Mouse (Mus musculus): ENCODE data around the gene Erf.

Erf gene

GRCm38 (mm10) chr7:25237249-25238014, 13.1 kb downstream of the Erf start, which contains the start of gene Gsk3a:
Gene Gsk3a, minus strand, starts transcription at chr7:25237851.
- DNase-seq, result peak; percentile 98 to 99

DNA sequence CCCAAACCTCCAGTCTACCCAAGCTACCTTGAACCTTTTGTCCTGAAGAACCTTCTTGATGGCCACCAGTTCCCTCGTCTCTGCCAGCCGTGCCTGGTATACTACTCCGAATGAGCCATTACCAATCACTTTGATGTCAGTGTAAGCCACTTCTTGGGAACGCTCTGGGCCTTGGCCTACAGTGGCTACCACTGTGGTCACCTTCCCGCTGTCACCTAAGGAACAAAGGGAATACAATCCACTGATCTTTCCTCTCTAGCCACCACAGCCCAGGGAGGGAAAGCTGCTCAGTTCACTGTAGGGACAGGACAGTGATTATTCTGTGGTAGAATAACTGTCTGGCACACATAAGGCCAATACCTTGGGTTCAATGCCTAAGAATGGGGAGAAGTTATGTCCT, 15.0 kb downstream of the Erf start:
- peak; percentile 10 to 16 for DNase-seq

DNA sequence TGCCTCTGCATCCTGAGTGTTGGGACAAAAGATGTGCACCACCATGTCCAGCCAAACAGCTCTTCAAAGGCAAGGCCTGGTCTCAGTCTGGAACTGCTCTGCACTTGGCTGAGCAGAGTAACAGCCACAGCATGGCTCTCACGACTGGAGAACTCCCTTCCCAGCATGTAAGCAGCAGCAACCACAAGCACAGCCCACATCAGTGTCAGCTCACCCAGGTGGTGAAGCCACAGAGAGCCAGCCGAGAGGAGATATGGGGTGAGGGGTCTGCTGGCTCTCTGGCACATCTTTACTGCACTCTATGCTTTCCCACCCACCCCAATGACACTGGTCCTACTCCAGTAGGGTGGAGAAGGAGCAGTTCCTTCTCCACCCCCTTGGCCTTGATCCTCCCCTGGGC, 17.5 kb downstream of the Erf start:
- peak in 1 of 2 experiments; percentile 5 for DNase-seq

DNA sequence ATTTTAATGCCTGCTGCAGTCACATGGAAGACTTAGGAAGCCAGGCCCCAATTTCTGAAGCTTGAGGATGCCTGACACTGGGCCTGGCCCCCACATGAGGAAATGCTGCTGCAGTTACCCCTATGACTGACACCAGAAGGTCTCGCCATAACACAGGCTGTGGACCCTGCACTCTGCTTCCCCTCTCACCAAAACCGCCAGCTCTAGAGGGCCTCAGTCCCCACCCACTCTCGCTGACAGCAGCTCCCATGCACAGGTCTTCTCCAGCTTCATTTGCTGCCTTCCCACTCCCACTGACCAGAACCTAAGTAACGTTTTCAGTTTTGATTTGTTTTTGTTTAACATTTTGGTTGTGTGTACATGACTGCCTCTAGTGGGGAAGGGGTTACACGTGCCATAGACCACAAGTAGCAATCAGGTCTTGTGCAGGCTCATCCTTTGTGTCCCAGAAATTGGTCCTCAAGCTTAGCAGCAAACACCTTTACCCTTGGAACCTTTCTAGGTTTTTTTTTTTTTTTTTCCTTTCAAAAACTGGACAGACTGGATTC, 18.4 kb downstream of the Erf start:
- peak in 1 of 2 experiments; percentile 7 for DNase-seq

DNA sequence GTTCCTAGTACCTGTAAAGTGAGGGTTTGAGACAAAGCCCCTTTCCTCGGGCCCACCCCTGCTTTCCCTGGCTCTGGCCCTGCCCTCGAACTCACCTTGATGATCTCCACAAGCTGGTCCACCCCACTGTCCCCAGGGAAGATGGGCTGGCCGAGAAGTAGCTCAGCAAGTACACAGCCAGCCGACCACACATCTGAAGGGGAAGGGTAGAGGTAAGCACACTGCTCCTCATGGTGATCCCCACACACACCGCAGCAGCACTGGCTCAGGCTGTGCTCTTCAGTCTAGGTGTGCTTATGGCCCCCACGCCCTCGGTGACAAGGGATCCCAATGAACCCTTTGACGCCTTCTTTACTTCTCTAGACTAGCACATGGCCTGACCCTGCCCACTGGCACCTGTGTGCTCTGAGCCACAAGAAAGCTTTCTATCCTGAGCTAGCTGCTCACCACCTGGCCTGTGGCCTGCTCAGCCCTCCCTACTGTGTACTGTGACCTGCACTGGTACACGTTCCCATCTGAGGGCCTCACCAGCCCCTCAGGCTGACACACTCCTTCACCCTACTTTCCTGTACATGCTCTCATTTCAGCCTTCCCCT, 19.8 kb downstream of the Erf start:
- peak in 1 of 2 experiments; percentile 5 for DNase-seq

GRCm38 (mm10) chr7:25227523-25228300, 22.8 kb downstream of the Erf start:
- DNase-seq, result no peak

GRCm38 (mm10) chr7:25222275-25222967, 28.1 kb downstream of the Erf start:
- no peak for DNase-seq

GRCm38 (mm10) chr7:25221102-25221883, 29.3 kb downstream of the Erf start, which contains the start of gene Zfp526:
Gene Zfp526, plus strand, starts transcription at chr7:25221425.
- DNase-seq, result peak; percentile 96 to 98

DNA sequence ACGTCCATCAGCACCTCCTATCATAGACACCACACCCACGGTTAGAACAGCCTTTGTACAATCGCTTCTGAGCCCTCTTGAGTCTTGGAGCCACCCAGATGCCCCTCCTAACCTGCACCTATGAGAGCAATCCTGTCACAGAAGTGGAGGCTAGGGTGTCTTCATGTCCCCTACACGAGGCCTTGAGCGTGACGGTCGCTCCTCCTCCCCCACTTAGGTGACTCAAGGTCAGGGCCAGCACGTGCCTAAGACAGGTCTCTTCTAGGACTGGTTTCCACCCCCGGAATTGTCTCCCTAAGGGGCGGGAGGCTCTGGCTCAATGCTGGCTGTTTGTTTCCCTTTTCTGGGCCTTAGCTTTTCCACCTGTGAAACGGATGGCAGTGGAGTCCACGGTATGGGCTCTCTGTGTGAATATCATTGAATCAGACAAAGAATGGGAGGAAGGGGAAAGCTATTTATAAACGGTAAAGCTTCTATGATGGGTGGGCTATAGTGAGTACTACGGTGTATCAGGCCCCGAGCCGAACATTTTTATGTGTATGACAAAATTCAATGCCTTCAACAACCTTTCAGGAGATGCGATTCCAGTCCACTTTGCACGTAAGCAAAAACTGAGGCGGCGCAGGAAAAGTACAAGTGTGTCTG, 30.0 kb downstream of the Erf start, which contains the start of gene Dedd2:
Gene Dedd2 (minus strand): TSS at position 159 of the 645 bp plus-strand sequence.
- DNase-seq, result peak in 1 of 2 experiments; percentile 41

- DNase-seq, result peak; percentile 96 to 97
Measured at GRCm38 (mm10) chr7:25219756-25220456, 30.7 kb downstream of the Erf start.

DNA sequence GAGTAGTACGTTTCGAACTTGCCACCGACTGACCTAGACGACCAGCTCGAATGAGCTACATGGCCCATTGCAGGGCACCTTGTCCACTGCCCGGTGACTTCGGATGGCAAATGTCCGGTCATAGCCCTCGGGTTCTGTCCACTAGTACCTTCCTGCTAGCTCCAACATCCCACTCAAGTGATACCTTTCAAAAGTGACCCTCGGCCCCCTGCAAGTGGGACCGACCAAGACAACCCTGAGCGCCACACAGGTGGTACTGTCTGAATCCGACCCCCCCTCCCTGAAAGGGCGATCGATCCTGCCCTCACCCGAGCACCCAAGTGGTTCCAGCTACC, 31.2 kb downstream of the Erf start:
- no peak for DNase-seq

GRCm38 (mm10) chr7:25218705-25219415, 31.7 kb downstream of the Erf start:
- DNase-seq, result peak; percentile 69 to 72

DNA sequence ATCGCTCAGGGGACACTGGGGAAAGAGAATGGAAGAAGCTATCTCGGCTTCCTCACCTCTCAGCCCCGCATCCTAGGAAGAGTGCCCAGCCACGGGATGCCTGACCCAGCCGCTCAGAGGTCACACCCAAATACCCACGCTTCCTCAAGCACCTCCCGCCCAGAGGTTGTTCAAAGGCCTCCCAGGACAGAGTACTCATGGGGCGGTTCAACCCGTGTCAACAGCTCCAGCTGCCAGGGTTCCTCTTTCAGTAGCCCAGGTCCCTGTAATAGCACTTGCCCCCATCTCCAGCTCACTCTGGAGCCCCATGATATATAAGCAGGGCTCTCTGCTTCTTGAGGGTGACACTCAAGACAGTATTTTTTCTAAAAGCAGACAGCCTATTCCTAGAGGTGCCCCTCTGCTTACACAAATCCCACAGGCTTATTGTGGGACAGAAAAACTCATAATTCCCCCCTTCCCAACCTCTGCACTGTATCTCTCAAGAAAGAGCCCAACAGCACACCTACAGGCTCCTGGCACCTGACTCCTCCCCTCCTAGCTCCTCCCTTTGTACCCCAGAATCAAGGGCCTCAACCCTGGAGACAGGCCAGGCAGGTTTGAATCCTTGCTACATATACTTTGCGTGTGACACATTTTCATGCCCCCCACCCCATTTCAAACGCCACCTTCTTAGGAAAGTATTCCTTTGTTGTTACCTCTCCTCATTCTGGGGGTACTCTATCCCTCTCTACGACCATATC, 32.7 kb downstream of the Erf start:
- peak in 1 of 2 experiments; percentile 8 for DNase-seq

DNA sequence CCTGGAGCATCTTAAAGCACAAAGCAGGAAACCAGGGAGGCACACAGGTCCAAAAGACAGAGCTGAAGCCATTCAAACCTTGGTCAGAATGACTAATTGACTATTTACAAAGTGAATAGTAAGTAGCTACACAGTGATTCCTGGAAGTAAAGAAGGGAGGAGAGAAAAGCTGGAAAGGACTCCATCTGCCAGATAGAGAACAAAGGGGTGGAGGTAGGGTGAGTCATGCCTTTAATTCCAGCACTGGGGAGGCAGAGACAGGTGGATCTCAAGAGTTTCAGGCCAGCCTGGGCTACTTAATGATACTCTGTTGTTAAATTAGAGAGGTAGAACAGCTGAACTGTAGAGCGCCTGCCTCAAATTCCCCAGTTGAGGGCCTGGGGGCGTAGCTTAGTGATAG, 36.4 kb downstream of the Erf start:
- no peak for DNase-seq

GRCm38 (mm10) chr7:25213099-25213498, 37.5 kb downstream of the Erf start:
- no peak for DNase-seq

DNA sequence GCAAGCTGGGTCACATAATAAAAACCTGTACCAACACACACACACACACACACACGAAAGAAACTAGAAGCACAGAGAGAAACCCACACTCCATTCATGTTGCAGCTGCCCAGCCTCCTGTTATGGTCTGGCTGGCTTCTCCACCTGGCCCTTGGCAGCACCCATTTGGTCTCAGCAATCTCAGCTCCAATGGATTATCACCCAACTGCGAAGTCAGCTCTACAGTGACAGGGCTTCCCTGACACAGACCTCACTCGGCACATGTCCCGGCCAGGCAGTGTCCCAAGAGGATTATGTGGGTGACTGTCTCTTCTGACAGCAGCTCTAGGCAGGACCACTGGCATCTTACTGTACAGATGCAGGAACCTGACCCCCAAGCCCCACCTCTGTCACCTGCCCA, 40.1 kb downstream of the Erf start:
- DNase-seq, result peak in 1 of 2 experiments; percentile 6

DNA sequence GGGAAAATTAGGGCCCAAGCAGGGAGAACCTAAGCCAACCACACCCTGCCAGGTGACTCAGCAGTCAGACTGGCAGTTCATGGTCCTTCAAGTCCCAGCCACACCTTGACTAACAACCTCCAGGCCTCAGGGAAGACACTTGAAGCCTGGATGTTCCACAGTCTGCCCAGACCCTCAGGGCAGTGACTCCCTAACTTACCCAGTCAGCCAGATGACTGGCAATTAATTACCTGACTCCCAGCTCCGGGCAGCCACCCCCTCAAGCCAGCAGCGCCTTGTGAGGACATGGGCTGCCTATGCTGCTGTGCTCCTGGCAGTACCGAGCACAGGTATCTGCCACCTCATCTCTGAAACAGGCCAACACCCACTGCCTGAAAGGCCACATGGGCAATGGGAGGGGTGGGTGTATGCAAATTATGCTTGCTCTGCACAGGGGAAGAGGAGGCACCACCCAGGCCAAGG, 41.4 kb downstream of the Erf start:
- peak in 1 of 2 experiments; percentile 4 for DNase-seq

DNA sequence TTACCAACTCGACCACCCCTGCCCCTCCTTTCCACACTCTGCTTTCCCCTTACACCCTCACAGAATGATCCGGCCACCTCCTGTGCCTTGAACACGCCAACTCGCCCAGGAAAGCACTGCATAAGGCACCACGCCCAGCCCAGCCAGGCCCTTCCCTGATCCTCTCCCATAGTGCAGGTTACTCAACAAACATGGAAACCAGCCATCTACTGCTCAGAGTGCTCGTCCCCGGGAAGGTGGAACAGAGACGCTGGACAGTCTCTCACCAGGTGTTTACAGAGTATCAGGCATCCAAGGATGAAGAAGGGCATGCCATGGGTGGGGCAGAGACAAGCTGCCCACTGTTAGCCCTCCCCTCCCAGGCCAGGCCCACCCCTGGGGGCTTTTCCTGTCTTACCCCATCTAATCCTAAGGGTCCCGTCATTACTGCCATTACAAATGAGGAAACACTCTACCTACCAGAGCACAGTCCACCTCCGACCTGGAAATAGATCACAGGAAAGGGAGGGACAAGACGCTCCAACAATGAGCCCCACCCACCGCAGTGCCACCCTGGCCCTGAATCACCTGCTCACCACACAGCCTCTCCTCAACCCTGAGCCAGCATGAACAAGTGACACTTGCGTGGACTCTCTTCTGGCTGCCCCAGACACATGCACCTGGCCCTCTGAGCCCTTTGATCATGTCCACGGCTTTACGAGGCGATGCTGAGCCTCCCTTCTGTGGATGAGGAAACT, 44.3 kb downstream of the Erf start:
- peak; percentile 71 to 85 for DNase-seq

Measured in cerebellum, postnatal 25 days (tissue).